Mouse (Mus musculus) cerebellum, adult 2 months (tissue): ENCODE data around the gene Fgd5.

Source experiments
- CTCF ChIP-seq: fragments of 200-500 bp; IDR thresholded peaks from 2 replicates; pipeline ENCODE4 v1.5.1; 2011; ENCODE audit warnings: low read depth, mild to moderate bottlenecking, control low read depth, low read length, moderate library complexity, borderline replicate concordance; ENCODE audit not compliant: insufficient read depth
- POLR2A ChIP-seq: fragments of 200-500 bp; IDR thresholded peaks from 2 replicates; pipeline ENCODE4 v1.6.1; 2011; ENCODE audit warnings: low read length, control low read depth, borderline replicate concordance; ENCODE audit not compliant: insufficient read depth

- TF ChIP-seq CTCF (no peak), POLR2A (no peak)
Measured at GRCm38 (mm10) chr6:92027379-92027778, 48.7 kb downstream of the Fgd5 start.
